Mouse (Mus musculus) embryonic facial prominence, embryonic 13.5 days (tissue): ENCODE measurements around the gene Hist1h2ap. TPM values are rescaled to one million over a fixed set of nuclear protein-coding genes. Genes with fewer than 3 reads are reported as not detected.
A peak's percentile ranks its signal among the peaks of the same experiment; 100 is the strongest.
"Not testable (repeated sequence)": the region's sequence is repeated elsewhere in the genome, so short reads cannot be mapped to it uniquely, and the experiment has no call there.

ENCODE experiments used
- ATAC-seq: fragments of 200-750 bp; cut with Nextera tagmentation; 2 replicates; pipeline ENCODE4 v1.8.0; 2017; ENCODE audit warnings: low read depth; ENCODE audit not compliant: insufficient number of reproducible peaks, insufficient read depth, low FRiP score, low TSS enrichment
- H3K27ac ChIP-seq: fragments of 300-500 bp; sonication (generic); 2 replicates; pipeline ENCODE4 v1.5.1; 2015; ENCODE audit warnings: moderate library complexity, mild to moderate bottlenecking, inconsistent platforms
- H3K27me3 ChIP-seq: fragments of 300-500 bp; sonication (generic); 2 replicates; pipeline ENCODE4 v1.6.1; 2015; ENCODE audit warnings: mild to moderate bottlenecking, inconsistent platforms
- H3K36me3 ChIP-seq: fragments of 300-500 bp; sonication (generic); 2 replicates; pipeline ENCODE4 v1.6.1; 2015; ENCODE audit warnings: mild to moderate bottlenecking, inconsistent platforms
- H3K4me1 ChIP-seq: fragments of 300-500 bp; sonication (generic); 2 replicates; pipeline ENCODE4 v1.6.1; 2015; ENCODE audit warnings: inconsistent platforms
- H3K4me2 ChIP-seq: fragments of 300-500 bp; sonication (generic); 2 replicates; pipeline ENCODE4 v1.6.1; 2015; ENCODE audit warnings: moderate library complexity, mild to moderate bottlenecking, inconsistent platforms
- H3K4me3 ChIP-seq: fragments of 300-500 bp; sonication (generic); 2 replicates; pipeline ENCODE4 v1.5.1; 2015; ENCODE audit warnings: mild to moderate bottlenecking, inconsistent platforms
- H3K9ac ChIP-seq: fragments of 300-500 bp; sonication (generic); 2 replicates; pipeline ENCODE4 v1.6.1; 2015; ENCODE audit warnings: mild to moderate bottlenecking, inconsistent platforms
- H3K9me3 ChIP-seq: fragments of 300-500 bp; sonication (generic); 2 replicates; pipeline ENCODE4 v1.6.1; 2016; ENCODE audit warnings: inconsistent platforms
- WGBS: fragments of 180-500 bp; shearing (Covaris S2); methylation state at CpG from one replicate; pipeline ENCODE4 v1.1.7; 2015; ENCODE audit warnings: mixed read lengths; 5-methylcytosine and 5-hydroxymethylcytosine counted together
- polyA plus RNA-seq: library from polyadenylated mRNA; unstranded; fragments of >200 nt; fragmentation: Nextera tagmentation; extraction: Ambion mirVana; gene quantifications from 2 replicates; pipeline ENCODE4 v1.2.1, GENCODE M21; 2015

The Hist1h2ap gene
- polyA plus RNA-seq, result 3,982 and 4,261 TPM in 2 replicates

- not testable (repeated sequence) for H3K9ac ChIP-seq, H3K4me1 ChIP-seq, H3K9me3 ChIP-seq, H3K36me3 ChIP-seq, H3K4me2 ChIP-seq, H3K27ac ChIP-seq, H3K4me3 ChIP-seq, H3K27me3 ChIP-seq
- peak; percentile 92 for ATAC-seq
- WGBS, result no CpG with 5 or more reads among the region's 24 CpGs
Measured at GRCm38 (mm10) chr13:21833461-21833860, at the start of gene Hist1h2ap, which contains the start of gene Hist1h2br. Gene Hist1h2ap (minus strand): TSS chr13:21833507. Gene Hist1h2br (plus strand): TSS chr13:21833743.

- no peaks in the 10 kb centered on the region for H3K9me3 ChIP-seq
- H3K27me3 ChIP-seq, result no peaks in the 10 kb centered on the region
- no peak overlapping the region for H3K27ac ChIP-seq
- no peaks in the 10 kb centered on the region for H3K36me3 ChIP-seq
- 2% methylated on average over 13 of the region's 13 CpGs for WGBS
- no peaks in the 10 kb centered on the region for H3K4me1 ChIP-seq
- H3K9ac ChIP-seq, result no peak overlapping the region
- ATAC-seq, result no peak
- peak overlapping the region; percentile 53 for H3K4me2 ChIP-seq
- peak overlapping the region; percentile 35 for H3K4me3 ChIP-seq
Measured at GRCm38 (mm10) chr13:21882760-21883405, 49.6 kb upstream of the Hist1h2ap start.

- Histone ChIP-seq H3K4me3 (peak overlapping the region; percentile 35), H3K4me2 (peak overlapping the region; percentile 53), H3K36me3 (no peaks in the 10 kb centered on the region), H3K27ac (no peak overlapping the region), H3K4me1 (no peaks in the 10 kb centered on the region), H3K9me3 (no peaks in the 10 kb centered on the region), H3K9ac (no peak overlapping the region), H3K27me3 (no peaks in the 10 kb centered on the region)
- 2% methylated on average over 27 of the region's 27 CpGs for WGBS
- ATAC-seq, result no peak
Measured at GRCm38 (mm10) chr13:21881878-21882669, 48.8 kb upstream of the Hist1h2ap start.

- Histone ChIP-seq H3K4me3 (no peak overlapping the region), H3K36me3 (no peaks in the 10 kb centered on the region), H3K27me3 (no peaks in the 10 kb centered on the region), H3K27ac (no peak overlapping the region), H3K4me1 (no peaks in the 10 kb centered on the region), H3K4me2 (no peak overlapping the region), H3K9me3 (no peaks in the 10 kb centered on the region), H3K9ac (no peak overlapping the region)
- no peak for ATAC-seq
- WGBS, result 85% methylated on average over 6 of the region's 6 CpGs
Measured at GRCm38 (mm10) chr13:21880735-21881134, 47.4 kb upstream of the Hist1h2ap start.

GRCm38 (mm10) chr13:21865503-21865902 is 32.2 kb upstream of the Hist1h2ap start:
- 77% methylated on average over 3 of the region's 3 CpGs for WGBS
- not testable (repeated sequence) for H3K9me3 ChIP-seq, H3K4me2 ChIP-seq, H3K27ac ChIP-seq, H3K4me1 ChIP-seq, H3K4me3 ChIP-seq, H3K9ac ChIP-seq, H3K27me3 ChIP-seq, ATAC-seq, H3K36me3 ChIP-seq

GRCm38 (mm10) chr13:21861608-21862007 is 28.3 kb upstream of the Hist1h2ap start:
- H3K9ac ChIP-seq, result no peak overlapping the region
- 0 out of 2 replicates have a peak, but pooled peaks cover 4% of the 10 kb centered on the region for H3K4me1 ChIP-seq
- H3K9me3 ChIP-seq, result no peaks in the 10 kb centered on the region
- H3K4me2 ChIP-seq, result no peak overlapping the region
- H3K27me3 ChIP-seq, result no peaks in the 10 kb centered on the region
- no peaks in the 10 kb centered on the region for H3K36me3 ChIP-seq
- H3K4me3 ChIP-seq, result no peak overlapping the region
- no peak overlapping the region for H3K27ac ChIP-seq
- ATAC-seq, result no peak
- WGBS, result 16% methylated on average over 5 of the region's 5 CpGs

- Histone ChIP-seq H3K9ac (peak overlapping the region; percentile 53; the same call in 1 of the 2 replicates), H3K4me3 (peak overlapping the region; percentile 48), H3K36me3 (no peaks in the 10 kb centered on the region), H3K27me3 (no peaks in the 10 kb centered on the region), H3K4me1 (0 out of 2 replicates have a peak, but pooled peaks cover 4% of the 10 kb centered on the region), H3K4me2 (peak overlapping the region; percentile 60), H3K27ac (no peak overlapping the region), H3K9me3 (no peaks in the 10 kb centered on the region)
- WGBS, result 2% methylated on average over 15 of the region's 15 CpGs
- ATAC-seq, result no peak
Measured at GRCm38 (mm10) chr13:21855698-21856162, 22.4 kb upstream of the Hist1h2ap start.

- no peak for ATAC-seq
- Histone ChIP-seq H3K27ac (no peak overlapping the region), H3K4me3 (peak overlapping the region; percentile 48), H3K9ac (no peak overlapping the region), H3K9me3 (no peaks in the 10 kb centered on the region), H3K4me1 (0 out of 2 replicates have a peak, but pooled peaks cover 4% of the 10 kb centered on the region), H3K4me2 (peak overlapping the region; percentile 60), H3K27me3 (no peaks in the 10 kb centered on the region), H3K36me3 (no peaks in the 10 kb centered on the region)
- 1% methylated on average over 11 of the region's 11 CpGs for WGBS
Measured at GRCm38 (mm10) chr13:21855146-21855545, 21.8 kb upstream of the Hist1h2ap start.

GRCm38 (mm10) chr13:21852215-21852945 is 19.1 kb upstream of the Hist1h2ap start:
- ATAC-seq, result no peak
- Histone ChIP-seq H3K27ac (no peak overlapping the region), H3K9ac (no peak overlapping the region), H3K27me3 (no peaks in the 10 kb centered on the region), H3K4me3 (no peak overlapping the region), H3K36me3 (no peaks in the 10 kb centered on the region), H3K4me2 (no peak overlapping the region), H3K4me1 (no peaks in the 10 kb centered on the region), H3K9me3 (no peaks in the 10 kb centered on the region)
- 65% methylated on average over 3 of the region's 3 CpGs for WGBS

GRCm38 (mm10) chr13:21850696-21851095 is 17.4 kb upstream of the Hist1h2ap start:
- not testable (repeated sequence) for H3K9me3 ChIP-seq, H3K9ac ChIP-seq, H3K27ac ChIP-seq, ATAC-seq, H3K36me3 ChIP-seq, H3K4me3 ChIP-seq, H3K4me1 ChIP-seq, H3K27me3 ChIP-seq, H3K4me2 ChIP-seq
- 38% methylated on average over 1 of the region's 1 CpGs for WGBS

GRCm38 (mm10) chr13:21847883-21848282 is 14.6 kb upstream of the Hist1h2ap start:
- H3K36me3 ChIP-seq, result no peaks in the 10 kb centered on the region
- H3K9ac ChIP-seq, result no peak overlapping the region
- H3K9me3 ChIP-seq, result no peaks in the 10 kb centered on the region
- H3K4me3 ChIP-seq, result no peak overlapping the region
- H3K27me3 ChIP-seq, result no peaks in the 10 kb centered on the region
- H3K4me2 ChIP-seq, result no peak overlapping the region
- no peak overlapping the region for H3K27ac ChIP-seq
- no peak for ATAC-seq
- 17% methylated on average over 8 of the region's 8 CpGs for WGBS
- H3K4me1 ChIP-seq, result no peaks in the 10 kb centered on the region
